Mouse (Mus musculus) natural killer cell, adult 2 months (primary cell): ENCODE results near the gene Ankrd60.

Source experiments
- DNase-seq, 2 experiments: peaks; one replicate each; pipeline ENCODE4 v3.0.0; 2022; ENCODE audit warnings: low spot score in 2 of 2

The Ankrd60 gene

DNA sequence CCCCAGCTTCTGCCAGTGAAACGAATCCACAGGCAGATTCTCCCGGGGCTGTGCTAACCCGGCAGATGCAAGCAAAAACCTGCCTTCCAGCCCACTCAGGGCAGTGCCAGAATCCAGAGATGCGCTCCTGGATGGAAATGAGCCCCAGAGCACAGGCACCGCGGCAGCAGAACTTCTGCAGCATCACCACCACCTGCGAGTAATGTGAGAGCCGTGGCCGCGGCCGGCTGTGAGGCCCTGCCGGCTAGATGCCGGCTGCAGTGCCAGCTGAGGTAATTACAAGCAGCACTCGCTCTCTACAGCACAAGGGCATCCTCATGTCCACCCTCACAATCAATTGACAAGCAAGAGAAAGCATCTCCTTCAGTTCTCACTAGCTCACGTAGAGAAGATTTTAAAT lies 6.2 kb upstream of the Ankrd60 start:
- no peak for DNase-seq

DNA sequence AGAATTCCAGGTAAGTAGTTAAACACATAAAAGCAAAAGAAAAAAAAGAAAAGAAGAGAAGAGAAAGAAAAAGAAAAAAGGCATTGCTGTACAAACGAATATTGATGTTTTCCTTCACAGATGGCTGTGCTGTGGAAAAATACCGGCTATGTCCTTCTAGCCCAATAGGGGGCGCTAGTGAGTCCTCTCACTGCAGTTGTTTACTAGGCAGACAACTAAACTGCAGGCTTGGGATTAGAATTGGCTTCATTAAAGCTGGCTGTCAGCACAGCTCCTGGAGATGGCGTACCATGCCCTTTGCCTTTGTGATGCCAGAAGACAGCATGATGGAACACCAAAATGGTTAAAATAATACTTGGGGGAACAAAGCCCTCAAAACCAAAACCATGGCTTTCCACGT lies 5.3 kb upstream of the Ankrd60 start:
- peak; percentile 21 to 58 for DNase-seq

DNA sequence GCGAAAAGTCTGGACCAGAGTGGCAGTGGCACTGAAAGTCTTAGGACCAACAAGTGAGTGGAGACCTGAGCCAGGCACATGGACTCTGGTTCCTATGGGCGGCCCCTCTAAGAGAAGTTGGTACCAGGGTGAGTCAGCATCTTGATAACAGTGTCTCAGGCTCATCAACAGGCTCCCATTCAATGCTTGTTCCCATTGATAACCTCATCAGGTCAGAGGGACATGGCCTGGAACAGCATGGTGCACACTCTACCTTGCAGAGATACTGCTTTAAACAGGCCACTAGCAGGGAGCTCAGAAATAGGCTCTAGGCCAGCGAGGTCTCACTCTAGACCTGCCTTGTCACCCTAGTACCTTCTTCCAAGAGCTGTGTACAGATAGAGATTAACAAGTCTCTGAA lies 4.7 kb upstream of the Ankrd60 start:
- no peak for DNase-seq

DNA sequence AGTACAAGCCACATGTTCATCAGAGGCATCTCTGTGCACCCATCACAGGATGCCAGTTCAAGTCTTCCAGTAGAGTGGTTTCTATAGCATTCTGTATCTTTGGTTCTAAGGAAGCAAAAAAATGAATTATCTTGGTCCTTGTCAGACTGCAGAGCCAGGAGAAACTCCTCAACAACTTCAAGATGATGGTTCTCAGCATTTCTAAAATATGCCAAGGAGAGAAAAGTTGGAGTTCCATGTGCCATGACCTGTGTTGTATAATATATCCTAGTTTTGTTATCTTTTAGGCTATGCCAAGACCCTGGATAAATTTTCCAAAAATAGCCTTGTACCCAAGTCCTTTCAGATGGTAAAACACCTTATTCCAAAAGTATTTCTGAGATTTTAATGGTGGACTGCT lies 2.9 kb upstream of the Ankrd60 start:
- no peak for DNase-seq

DNA sequence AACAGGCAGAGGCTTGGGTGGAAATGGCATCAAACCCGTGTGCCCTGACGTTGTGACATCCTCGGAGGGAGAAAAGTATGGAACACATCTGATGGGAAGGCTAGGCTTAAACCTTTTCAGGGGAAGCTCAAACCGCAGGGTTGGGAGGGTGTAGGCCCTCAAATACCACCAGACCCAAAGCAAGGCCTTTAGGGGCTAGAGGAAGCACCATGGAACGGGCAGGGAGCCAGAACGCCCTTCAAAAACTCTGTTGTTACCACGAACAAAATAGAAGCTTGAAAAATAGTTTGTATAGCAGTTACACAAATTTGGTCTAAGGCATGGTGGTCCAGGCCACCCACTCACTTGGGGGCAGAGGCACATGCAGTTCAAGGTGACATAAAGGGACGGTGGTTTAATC lies 430 bp upstream of the Ankrd60 start:
- peak in 1 of 2 experiments; percentile 11 for DNase-seq

DNA sequence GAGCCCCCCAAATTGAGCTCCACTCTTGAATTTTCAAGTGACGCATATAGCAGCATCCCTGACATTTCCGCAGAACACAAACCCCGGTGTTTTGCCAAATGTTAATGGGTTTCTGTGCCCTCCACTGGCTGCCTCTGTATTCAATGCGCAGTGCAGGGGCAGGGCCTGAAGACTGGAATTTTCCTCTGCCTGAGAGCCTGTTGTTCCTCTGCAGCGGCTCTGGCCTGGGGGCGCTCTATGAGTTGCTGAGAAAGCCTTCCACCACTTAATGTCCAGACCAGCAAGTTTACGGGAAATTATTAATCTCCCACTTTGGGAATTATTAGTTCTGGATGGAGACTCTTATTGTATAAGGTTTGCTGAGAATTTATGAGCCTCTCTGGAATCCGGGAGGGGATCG lies 14.0 kb downstream of the Ankrd60 start:
- DNase-seq = no peak

DNA sequence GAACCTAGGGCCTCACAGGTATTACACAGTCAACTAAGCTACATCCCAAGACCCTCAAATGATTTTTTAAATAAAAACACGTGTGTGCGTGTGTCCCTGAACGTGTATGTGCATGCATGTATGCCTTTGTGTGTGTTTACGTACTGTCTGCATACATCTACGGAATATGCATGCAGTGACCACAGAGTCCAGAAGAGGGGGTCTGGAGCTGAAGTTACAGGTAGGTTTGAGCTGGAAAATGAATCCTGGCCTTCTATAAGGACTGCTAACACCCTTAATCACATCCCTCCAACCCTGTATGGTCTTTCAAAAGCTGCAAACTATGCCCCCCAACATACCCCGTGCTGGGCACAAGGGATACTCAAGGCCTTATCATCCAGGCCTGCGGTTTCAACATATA lies 14.8 kb downstream of the Ankrd60 start:
- no peak for DNase-seq

DNA sequence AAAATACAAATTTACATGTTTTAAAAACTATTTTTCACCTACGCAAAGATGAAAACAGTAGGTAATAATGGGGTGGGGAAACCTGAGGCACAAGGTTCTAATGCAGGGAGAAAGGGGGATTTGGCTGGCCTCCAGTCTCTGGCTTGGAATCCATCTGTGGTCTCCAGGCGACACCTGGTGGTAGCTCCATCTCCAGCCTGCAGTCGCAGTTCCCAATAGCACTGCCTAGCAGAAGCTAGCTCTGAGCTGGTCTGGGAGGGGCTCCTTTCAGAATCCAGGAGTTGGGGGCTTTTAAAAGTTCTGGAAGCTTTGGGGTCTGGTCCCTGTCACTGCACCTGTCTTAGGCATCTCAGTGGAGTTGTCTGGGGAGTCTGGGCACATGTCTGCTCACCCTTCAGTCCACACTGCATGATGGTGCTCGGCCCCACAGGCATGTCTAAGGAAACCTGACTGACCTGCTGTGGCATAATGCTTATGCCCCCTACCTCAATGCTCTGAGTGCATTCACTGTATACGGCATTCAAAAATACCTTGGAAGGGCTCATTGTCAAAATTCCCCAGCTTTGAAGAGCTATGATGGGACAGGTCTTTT lies 16.2 kb downstream of the Ankrd60 start:
- DNase-seq = peak; percentile 39 to 63

DNA sequence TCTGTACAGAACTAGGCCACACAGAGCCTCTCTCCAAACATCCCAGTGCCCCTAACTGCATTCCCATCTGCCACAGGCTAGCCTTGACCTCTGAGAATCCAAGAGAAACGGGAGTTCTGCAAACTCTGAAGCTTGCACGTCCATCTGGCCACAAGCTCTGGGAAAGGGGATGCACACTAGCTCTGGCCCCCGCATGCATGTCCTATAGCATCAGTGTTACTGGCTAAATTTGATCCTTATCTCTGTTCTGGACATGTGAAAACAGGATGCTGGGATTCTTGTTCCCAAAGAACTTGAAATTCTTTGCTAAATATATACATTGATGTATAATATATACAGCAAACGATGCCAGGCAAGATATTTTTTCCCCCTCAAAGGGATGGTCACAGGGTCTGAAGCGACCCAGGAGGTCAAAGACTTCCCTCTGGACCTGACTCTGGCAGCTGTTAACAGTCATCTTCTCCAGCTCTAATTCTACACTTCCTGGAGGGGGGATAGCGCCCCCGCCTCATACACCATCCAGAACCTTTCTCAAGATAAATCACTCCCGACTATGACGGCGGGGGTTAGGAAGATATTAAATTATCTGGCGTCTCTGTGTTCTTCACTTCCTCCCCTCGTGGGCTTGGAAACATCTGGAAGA lies 19.3 kb downstream of the Ankrd60 start:
- no peak for DNase-seq

DNA sequence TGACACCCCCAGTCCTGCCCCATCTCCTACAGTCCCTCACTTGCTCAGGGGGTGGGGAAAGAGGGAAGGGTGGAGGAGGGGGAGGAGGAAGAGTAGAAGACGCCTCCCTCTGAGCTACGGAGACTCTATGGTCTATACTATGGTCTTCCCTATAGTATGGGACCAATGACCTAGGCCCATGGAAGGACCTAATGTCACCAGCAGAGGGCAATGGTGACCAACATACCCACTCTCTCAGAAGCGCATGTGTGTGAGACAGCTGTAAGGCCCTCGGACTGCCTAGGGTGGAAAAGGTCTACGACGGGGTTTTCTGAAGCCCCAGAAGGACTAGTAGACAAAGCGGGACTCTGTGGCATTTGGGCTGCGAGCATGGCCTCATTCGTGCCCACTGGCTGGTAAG lies 24.3 kb downstream of the Ankrd60 start:
- peak in 1 of 2 experiments; percentile 32 for DNase-seq

DNA sequence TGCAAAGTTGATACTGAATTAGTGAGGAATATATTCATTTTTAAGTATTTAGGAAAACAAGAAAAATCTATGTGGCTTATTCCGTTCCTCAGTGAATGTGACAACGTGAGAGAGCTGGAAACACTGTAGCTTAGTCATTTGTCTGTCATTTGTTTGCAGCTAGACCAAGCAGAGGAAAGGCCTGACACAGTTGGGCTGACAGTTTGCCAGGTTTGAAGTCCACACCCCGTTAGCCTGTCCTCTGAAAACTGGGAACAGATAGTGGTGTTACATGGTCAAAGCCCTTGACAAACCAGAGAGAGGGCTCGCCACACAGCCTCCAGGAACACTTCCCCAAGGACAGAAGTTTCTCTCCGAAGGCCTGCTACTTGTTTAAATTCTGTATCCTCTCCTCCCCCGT lies 27.5 kb downstream of the Ankrd60 start:
- no peak for DNase-seq

DNA sequence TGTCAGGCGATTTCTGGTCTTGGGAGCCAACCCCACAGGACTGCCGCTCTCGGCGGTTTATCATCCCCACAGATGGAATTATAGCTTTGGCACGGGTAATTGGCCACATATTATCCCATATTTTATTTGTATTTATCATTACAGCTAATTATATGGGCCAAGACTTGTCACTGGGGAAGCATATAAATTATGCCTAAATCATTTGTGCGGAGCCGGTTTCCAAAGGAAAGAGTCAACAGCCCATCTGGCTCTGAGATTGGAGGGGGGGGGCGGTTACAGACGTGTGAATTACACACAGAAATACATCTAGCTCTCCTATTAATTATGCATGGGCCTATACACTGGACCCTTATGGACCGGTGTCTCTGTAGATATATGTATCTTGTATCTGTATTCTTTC lies 28.9 kb downstream of the Ankrd60 start:
- DNase-seq = no peak

DNA sequence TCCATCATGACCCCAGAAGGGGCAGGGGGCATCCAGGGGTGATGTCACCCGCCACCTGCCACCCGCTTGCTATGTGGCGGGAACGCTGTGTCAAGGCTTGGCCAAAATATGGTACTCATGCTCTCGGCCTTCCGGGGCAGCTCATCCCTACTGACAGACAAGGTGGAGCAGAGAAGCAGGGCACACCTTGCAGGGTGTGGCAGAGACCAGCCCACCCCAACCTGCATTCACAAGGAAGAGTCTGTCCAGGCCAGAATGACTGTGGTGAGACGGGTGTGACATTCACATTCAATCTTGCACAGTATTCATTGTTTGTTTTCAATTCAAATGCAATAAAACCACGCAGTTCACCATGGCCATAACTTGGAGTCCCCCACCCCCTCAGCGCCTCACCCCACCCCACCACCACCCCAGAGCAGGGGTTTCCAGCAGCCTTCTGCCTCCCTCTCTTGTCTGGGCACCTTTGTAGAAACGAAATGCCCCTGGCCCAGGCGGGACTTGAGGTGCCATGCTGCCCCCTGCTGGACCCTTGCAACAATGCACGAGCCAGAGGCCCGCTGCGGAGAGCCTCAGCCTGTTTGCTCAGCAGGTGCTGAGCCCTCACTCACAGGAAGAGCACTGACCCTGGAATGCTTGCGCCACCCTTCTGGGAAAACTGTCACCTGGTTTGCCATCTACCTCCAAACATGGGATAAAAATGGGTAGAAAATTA lies 32.0 kb downstream of the Ankrd60 start:
- peak; percentile 67 to 80 for DNase-seq

DNA sequence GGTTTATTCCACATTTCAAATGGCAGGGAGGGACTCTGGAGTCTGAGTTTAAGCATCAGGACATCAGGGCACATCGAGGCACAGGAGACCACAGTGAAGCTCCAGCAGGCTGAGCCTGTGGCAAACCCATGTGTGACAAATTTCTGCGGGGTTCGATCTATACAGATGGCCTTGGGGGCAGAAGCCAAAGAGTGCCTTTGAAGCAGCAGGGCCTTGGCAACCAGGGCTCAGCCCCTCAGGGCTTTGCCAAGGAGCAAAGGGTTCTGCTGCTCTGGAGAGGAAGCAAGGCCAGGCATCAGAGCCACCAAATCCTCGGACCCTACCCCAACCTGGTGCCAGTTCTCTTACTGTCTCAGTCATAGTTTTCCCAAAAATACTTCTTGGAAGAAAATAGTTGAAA lies 35.4 kb downstream of the Ankrd60 start:
- no peak for DNase-seq

DNA sequence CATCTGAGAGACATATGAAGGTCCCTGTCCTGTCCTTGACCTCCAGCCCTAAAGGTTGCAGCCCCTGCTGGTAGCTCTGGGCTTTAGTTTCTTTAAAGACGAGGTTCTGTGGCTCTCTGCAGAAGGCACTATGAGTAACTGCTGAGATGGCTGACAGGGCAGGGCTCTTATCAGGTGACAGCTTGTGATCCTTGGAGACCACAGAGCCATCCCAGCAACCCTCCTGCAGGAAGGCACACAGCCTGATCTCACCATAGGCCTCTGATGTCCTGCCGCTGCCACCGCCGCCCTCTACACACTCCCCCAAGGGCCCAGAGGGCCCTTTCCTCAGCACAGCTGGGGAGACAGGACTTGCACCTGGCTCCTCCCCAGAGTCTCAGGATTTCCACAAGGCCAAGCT lies 36.4 kb downstream of the Ankrd60 start:
- DNase-seq = peak; percentile 14 to 19

DNA sequence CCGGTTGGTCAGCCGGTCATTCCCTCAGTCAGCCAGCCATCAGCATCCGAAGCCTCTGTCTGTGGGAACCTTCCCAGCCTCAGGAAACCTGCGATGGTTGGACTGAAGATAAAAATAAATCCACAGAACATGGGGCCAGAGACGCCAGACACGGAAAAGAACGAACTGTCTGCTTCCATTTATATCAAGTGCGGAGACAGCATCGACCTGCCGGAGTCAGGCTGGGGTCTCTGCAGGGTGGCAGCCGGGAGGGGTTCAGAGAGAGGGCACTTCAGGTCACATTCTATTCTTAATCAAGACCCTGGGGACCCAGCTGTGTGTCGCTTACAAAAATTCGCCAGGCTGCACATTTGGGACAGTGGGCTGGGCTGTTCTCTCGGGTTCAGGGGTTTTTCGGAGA lies 38.4 kb downstream of the Ankrd60 start:
- DNase-seq = no peak

DNA sequence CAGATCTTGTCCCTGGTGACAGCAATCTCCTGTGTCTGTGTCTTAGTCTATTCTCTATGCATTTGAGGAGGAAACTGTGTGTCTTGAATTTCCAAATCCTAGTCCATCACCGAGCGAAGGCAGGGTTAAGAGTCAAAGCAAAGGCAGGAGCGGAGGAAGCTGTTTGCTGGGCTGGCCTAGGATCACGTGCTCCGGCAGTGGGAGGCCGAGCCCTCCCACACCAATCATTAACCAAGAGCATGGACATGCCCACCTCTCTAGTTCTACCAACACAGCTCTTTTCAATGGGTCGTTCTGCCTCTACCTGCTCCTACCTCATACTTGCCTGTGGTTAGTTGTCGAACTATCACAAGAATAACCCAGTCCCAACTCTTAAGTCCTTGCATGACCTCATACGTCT lies 42.3 kb downstream of the Ankrd60 start:
- no peak for DNase-seq

DNA sequence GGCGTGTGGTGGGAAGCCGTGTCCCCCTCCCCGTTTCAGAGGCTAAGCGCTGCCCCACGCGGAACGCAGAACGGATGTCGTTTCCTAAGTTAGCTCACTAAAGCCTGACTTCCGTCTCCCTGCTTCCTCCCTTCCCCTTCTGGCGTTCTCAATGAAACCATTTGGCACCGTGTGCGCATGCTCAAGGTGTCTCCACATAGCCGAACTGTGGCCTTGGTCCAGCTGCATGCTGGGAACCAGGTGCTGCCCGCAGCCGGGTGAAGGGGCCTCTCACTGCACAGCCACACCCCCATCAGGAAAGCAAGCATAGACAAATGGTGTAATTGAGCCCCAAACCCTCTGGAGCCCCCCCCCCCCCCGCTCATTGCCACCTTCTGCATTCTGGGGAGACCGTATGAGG lies 42.8 kb downstream of the Ankrd60 start:
- no peak for DNase-seq

DNA sequence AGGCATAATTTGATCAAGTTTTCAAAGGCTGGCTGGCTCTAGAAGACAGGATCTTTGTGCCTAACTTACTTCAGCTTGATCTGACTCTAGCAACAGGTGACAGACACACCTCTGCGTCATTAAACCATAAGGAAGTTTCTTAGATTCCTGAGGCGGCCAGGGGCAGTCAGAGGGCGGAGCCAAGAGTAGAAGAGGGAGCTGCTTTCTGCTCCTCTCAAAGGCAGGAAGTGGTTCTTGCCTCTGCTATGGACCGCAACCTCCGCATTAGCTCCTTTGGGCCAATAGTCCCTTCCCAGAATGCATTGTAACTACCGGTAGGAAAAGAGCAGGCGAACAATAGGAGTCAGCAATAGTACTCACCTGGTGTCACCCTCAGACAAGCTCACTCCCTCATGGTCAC lies 43.6 kb downstream of the Ankrd60 start:
- peak; percentile 30 to 46 for DNase-seq

DNA sequence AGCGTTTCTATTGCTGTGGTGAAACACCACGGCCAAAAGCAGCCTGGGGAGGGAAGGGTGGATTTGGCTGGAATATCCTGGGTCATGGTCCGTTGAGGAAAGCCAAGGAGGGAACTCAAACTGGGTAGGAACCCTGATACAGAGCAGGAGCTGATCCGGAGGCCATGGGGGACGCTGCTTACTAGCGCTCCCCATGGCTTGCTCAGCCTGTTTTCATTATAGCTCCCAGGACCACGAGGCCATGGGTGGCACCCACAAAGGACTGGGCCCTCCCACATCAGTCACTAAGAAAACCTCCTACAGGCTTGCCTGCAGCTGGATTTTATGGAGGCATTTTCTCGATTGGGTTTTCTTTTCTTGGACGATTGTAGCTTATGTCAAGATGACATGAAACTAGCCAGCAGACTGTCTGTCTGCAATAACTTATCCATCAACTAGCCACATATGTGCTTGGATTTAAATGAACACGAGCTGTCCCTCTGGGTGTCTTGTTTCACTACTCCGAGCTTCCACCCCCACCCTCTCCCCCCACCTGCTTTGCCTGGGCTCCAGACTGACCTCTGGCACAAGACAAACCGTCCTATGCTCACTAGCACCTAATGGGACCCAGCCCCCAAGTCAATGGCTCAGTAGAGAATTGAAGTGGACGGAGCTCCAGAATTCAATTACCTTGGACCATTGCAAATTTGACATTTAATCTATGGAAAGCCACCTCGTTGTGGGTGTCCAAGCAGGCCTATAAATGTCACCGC lies 45.3 kb downstream of the Ankrd60 start:
- DNase-seq = no peak

DNA sequence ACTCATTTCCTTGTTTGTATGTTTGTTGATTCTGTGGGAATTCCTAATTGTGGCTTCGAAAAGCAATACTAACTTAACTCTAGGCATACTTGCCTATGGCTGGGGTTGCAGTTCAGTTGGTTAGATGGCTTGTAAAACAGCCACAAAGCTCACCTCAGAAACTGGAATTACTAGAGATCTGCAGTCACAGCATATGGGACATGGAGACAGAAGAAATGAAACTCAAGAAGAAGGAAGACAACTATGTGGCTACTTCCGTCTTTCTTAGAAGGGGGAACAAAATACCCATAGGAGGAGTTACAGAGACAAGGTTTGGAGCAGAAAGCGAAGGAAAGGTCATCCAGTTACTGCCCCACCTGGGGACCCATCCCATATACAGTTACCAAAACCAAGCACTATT lies 49.7 kb downstream of the Ankrd60 start:
- no peak for DNase-seq

DNA sequence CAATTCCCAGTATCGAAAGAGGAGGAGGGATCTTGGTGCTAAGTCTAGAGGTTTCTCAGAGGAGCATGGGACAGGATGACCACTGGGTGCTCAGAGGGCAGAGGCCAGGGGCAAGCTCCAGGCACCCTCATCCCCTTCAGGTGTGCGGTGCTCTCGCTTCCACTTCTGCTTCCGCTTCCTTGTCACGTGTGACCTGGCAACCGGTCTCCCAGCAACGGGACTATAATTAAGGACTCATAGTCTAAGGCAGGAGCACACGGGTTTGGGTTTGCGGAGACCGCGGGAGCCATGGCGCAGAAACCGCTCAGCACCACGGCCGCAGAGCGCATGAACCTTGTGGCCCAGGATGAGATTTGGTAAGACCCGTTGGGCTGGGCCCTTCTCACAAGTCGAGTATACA lies 55.8 kb downstream of the Ankrd60 start, which contains the start of gene 1700021F07Rik:
Gene 1700021F07Rik, plus strand, starts transcription at position 211 of the 400 bp plus-strand sequence.
- DNase-seq = no peak
